19 mouse cellular contexts compared by ENCODE assay signal in genomic region chr12:102785593-102785985, GRCm38 (mm10). TPM values are rescaled to one million over a fixed set of nuclear protein-coding genes. Genes with fewer than 3 reads are reported as not detected.
DNase-seq lines count a peak whose midpoint lies in the region; ATAC-seq lines count a peak whose summit lies in the region.
"Had no signal": no experiment of that assay in that cellular context is flagged by ENCODE, and none has a peak within 500 bp of the region (broad histone marks: within the 10 kb centered on the region; RNA-seq: fewer than 3 reads in every experiment).

No protein-coding gene starts in this region.

- ATAC-seq in megakaryocyte, adult 5-6 weeks (ENCODE audit: poor library complexity, severe bottlenecking) = peak; percentile 9
- ATAC-seq: forebrain, embryonic 13.5 days; forebrain, postnatal 0 days had no signal

- intact Hi-C loops in left cerebral cortex, postnatal 4 days (cut with DNase I) = loop anchor here (10.0 kb wide), 1 partner anchor 309 kb away; no protein-coding TSS in a partner anchor
- intact Hi-C loops in left cerebral cortex, postnatal 36 days (cut with DNase I) = loop anchor here (10.0 kb wide), 1 partner anchor 279 kb away; no protein-coding TSS in a partner anchor
- intact Hi-C loops in gastrocnemius, postnatal 14 days (cut with DNase I; ENCODE audit: low total_unique reads) = no loop called here

- DNase-seq in left cerebral cortex, postnatal 4 days = peak; percentile 22
- no peak for DNase-seq in left cerebral cortex, postnatal 36 days (ENCODE audit: low spot score in 2 of 2)
- peak; percentile 56 for DNase-seq in brain, adult 2 months (ENCODE audit: low read depth, low spot score)
- peak; percentile 51 to 56 for DNase-seq in layer of hippocampus, adult 8-10 months (ENCODE audit: low spot score in 2 of 2)
- no peak for DNase-seq in gastrocnemius, postnatal 14 days
- DNase-seq in urinary bladder, adult 18-20 months (ENCODE audit: low spot score in 2 of 2) = no peak
- DNase-seq: adrenal gland, adult 2 months; adrenal gland, postnatal 36 days; cerebellum, adult 18-20 months; cerebellum, adult 9-11 months; forebrain, postnatal 0 days; gastrocnemius, postnatal 25 days had no signal

RNA-seq across cellular contexts. Expression of gene Gm20604, which starts 27.1 kb away (rescaled TPM):
- 10 to 100 TPM; 17.0 to 17.4 TPM for total RNA-seq in left cerebral cortex, postnatal 4 days (2021)
- total RNA-seq in left cerebral cortex, postnatal 36 days (2021) = 10 to 100 TPM; 17.4 to 20.6 TPM
- 10 to 100 TPM; 12.3 to 15.5 (median 14.9) TPM for total RNA-seq in layer of hippocampus, adult 8-10 months (2022)
- total RNA-seq in megakaryocyte, adult 5-6 weeks (2015) = 10.0 and 10.6 TPM in 2 replicates
- 3.3 and 5.4 TPM in 2 replicates for total RNA-seq in megakaryocyte, adult 5-6 weeks (2017)
- 1 to 10 TPM; 3.0 to 3.1 TPM for total RNA-seq in gastrocnemius, postnatal 14 days (2021)

RNA-seq across cellular contexts. Expression of gene Ubr7, which starts 27.8 kb away (rescaled TPM):
- 10 to 100 TPM; 30.9 to 31.3 TPM for total RNA-seq in left cerebral cortex, postnatal 4 days (2021)
- 10 to 100 TPM; 33.7 to 34.0 TPM for total RNA-seq in left cerebral cortex, postnatal 36 days (2021)
- 10 to 100 TPM; 28.8 to 33.1 (median 31.7) TPM for total RNA-seq in layer of hippocampus, adult 8-10 months (2022)
- total RNA-seq in megakaryocyte, adult 5-6 weeks (2015) = 15.8 and 21.5 TPM in 2 replicates
- 29.5 and 37.3 TPM in 2 replicates for total RNA-seq in megakaryocyte, adult 5-6 weeks (2017)
- 10 to 100 TPM; 13.9 to 14.5 TPM for total RNA-seq in gastrocnemius, postnatal 14 days (2021)

RNA-seq across cellular contexts. Expression of gene Gon7, which starts 28.0 kb away (rescaled TPM):
- total RNA-seq in left cerebral cortex, postnatal 4 days (2021) = 10 to 100 TPM; 20.4 to 21.5 TPM
- total RNA-seq in left cerebral cortex, postnatal 36 days (2021) = 10 to 100 TPM; 12.7 to 14.5 TPM
- 10 to 100 TPM; 10.9 to 13.3 (median 12.1) TPM for total RNA-seq in layer of hippocampus, adult 8-10 months (2022)
- total RNA-seq in megakaryocyte, adult 5-6 weeks (2015) = 22.2 and 26.1 TPM in 2 replicates
- 14.0 and 29.9 TPM in 2 replicates for total RNA-seq in megakaryocyte, adult 5-6 weeks (2017)
- total RNA-seq in gastrocnemius, postnatal 14 days (2021) = 1 to 10 TPM; 7.2 to 7.6 TPM

RNA-seq across cellular contexts. Expression of gene Gm28051, which starts 28.0 kb away (rescaled TPM):
- total RNA-seq in left cerebral cortex, postnatal 4 days (2021) = not detected
- not detected for total RNA-seq in left cerebral cortex, postnatal 36 days (2021)
- total RNA-seq in layer of hippocampus, adult 8-10 months (2022) = not detected
- total RNA-seq in megakaryocyte, adult 5-6 weeks (2015) = not detected in 2 replicates
- total RNA-seq in megakaryocyte, adult 5-6 weeks (2017) = not detected in 2 replicates
- not detected for total RNA-seq in gastrocnemius, postnatal 14 days (2021)
- total RNA-seq: adrenal gland, adult 2 months; adrenal gland, postnatal 36 days; ES-E14; forebrain, postnatal 0 days; gastrocnemius, adult 18-20 months; gastrocnemius, postnatal 25 days; granulocyte monocyte progenitor cell, adult 5-6 weeks; heart, adult 8-10 months; heart, postnatal 25 days had no signal

RNA-seq across cellular contexts. Expression of gene Tmem251, which starts 42.0 kb away (rescaled TPM):
- total RNA-seq in left cerebral cortex, postnatal 4 days (2021) = 1 to 10 TPM; 5.3 to 6.0 TPM
- 1 to 10 TPM; 5.4 TPM for total RNA-seq in left cerebral cortex, postnatal 36 days (2021)
- 1 to 10 TPM; 4.9 to 6.4 (median 5.6) TPM for total RNA-seq in layer of hippocampus, adult 8-10 months (2022)
- 13.4 and 13.9 TPM in 2 replicates for total RNA-seq in megakaryocyte, adult 5-6 weeks (2015)
- total RNA-seq in megakaryocyte, adult 5-6 weeks (2017) = 9.7 and 11.4 TPM in 2 replicates
- 1 to 10 TPM; 2.0 to 2.3 TPM for total RNA-seq in gastrocnemius, postnatal 14 days (2021)

Comparison
In these comparisons a context has a peak if more than half of its experiments do, and no peak if none do; other contexts are left out.
1. DNase-seq: peak in left cerebral cortex, postnatal 4 days (single experiment), brain, adult 2 months (single experiment) and layer of hippocampus, adult 8-10 months (2 of 2); none in left cerebral cortex, postnatal 36 days (0 of 2), gastrocnemius, postnatal 14 days (single experiment) and urinary bladder, adult 18-20 months (0 of 2).